Mouse (Mus musculus): Measurements from ENCODE around the gene Gtf3c6.

Gene Gtf3c6

GRCm38 (mm10) chr10:40258976-40259375 is 1.1 kb upstream of the Gtf3c6 start:
- DNase-seq (ENCODE audit: low read depth), result no peak

GRCm38 (mm10) chr10:40258401-40258966 is 576 bp upstream of the Gtf3c6 start:
- peak; percentile 97 for DNase-seq (ENCODE audit: low read depth)

DNA sequence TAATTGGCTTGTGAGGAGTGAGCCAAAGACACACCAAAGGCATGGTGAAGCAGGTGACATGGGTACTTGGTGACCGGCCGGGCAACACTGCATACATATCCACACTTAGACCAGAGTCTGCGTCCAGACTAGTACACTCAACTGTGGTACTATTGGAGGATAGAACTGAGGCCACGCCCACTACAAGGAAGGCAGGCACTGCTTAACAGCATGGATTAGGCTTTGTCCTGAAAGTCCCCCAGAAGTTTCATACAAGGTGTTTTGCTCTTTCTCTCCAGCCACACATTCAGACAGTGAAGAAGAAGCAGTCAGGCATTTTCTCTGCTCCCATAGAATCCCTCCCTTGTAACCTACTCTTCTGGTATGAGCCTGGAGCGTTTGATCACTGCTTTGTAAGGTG is 1.2 kb downstream of the Gtf3c6 start:
- DNase-seq (ENCODE audit: low read depth), result no peak

DNA sequence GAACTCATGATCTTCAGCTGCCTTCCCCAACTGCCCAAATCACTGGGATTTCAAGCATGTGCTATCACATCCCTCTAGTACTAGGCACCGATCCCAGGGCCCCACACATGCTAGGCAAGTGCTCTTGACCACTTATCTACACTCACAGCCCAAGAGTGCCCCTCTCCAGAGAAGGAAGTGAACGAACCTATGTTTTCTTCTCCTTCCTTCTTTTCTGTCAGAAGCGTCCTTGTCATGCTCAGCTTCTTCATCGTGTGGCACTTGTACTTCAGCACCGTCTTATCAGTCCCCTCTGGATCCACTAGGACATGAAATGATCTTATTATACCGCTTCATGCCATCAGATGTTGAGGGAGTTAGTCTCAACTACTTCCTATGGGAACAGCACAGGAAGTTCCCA is 6.9 kb downstream of the Gtf3c6 start:
- no peak for DNase-seq (ENCODE audit: low read depth)

DNA sequence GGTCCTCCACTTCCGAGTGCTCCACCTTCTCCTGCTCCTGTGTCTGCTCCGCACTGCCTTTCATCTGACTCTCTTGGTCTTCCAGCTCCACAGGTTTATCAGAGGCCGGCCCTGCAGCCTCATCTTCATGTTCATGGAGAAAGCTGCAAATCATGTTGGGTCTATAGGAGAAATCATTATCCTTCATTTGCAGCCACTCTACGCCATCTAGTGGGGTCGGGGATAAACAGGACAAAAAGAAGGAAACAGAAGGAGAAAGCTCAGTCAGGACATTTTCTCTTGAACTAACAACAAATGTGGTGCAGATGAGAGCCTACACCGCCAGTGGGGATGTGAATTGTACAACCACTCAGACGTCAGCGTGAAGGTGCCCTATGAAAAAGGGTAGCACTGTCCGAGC is 8.3 kb downstream of the Gtf3c6 start:
- no peak for DNase-seq (ENCODE audit: low read depth)

DNA sequence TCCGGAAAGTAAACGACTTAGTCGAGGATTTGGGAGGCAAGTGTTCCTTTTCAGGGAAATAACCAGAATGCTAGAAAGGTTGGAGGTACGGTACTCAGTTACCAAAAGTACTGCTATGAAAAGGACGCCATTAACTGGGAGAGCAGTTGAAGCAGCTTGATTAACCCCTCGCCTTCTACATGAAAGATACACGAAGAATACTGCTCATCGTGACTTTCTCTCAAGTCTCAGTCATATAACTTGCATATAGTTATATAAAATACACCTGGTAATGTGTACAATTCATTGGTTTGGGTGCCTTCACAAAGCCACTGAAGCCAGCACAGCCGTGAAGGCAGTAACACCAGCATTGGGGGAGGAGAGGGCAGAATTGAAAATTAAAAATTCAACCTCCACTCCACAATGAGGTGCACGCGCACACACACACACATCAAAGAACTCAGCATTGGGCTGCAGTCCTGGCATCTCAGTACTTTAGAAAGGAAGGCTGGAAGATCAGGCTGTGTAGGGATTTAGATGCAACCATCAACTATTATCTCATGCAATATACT is 10.7 kb downstream of the Gtf3c6 start:
- no peak for DNase-seq (ENCODE audit: low read depth)

- DNase-seq (ENCODE audit: low read depth), result peak; percentile 77
Observed at GRCm38 (mm10) chr10:40246374-40247165, 11.3 kb downstream of the Gtf3c6 start, which contains the start of gene Rpf2. Rpf2 (minus strand) TSS chr10:40247036.

DNA sequence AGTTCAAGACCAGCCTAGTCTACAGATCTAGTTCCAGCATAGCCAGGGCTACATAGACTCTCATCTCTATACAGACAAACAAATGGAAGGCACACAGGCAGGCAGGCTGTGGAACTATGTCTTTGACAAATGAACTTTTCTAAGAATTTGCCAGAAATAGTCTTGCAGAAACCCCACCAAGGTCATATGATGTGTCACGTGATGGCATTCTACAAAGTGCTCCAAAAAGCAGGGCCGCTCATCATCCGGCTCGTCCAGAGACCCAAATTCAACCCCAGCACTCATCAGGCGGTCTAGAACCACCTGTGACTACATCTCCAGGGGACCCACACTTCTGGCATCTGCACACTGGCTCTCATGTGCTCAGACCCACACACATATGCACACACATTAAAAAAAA is 20.1 kb downstream of the Gtf3c6 start:
- DNase-seq (ENCODE audit: low read depth), result no peak

- no peak for DNase-seq (ENCODE audit: low read depth)
Observed at GRCm38 (mm10) chr10:40233241-40233640, 24.7 kb downstream of the Gtf3c6 start.

GRCm38 (mm10) chr10:40232442-40232841 is 25.5 kb downstream of the Gtf3c6 start:
- DNase-seq (ENCODE audit: low read depth), result no peak

- no peak for DNase-seq (ENCODE audit: low read depth)
Observed at GRCm38 (mm10) chr10:40229725-40230124, 28.2 kb downstream of the Gtf3c6 start.

- DNase-seq (ENCODE audit: low read depth), result no peak
Observed at GRCm38 (mm10) chr10:40227660-40228303, 30.1 kb downstream of the Gtf3c6 start.

DNA sequence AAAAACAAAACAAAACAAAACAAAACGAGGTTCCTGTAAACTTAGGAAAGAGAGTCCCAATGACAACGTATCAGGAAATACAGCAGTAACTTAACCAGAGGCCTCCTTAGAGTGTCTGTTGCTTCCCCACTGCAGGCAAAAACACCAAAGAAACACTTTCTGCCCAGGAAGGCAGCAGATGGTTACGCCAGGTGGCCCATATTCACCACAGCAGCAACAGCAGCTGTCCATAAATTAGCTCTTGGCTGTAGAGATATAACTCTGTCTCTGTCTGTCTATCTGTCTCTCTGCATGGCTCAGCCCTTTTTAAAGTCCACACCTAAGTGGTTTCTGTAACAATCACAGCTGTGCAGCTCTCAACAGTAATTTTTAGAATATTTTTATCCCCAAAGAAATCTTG is 39.0 kb downstream of the Gtf3c6 start:
- no peak for DNase-seq (ENCODE audit: low read depth)

GRCm38 (mm10) chr10:40212443-40213169 is 45.3 kb downstream of the Gtf3c6 start:
- DNase-seq (ENCODE audit: low read depth), result peak; percentile 96
